21 mouse cellular contexts compared by ENCODE assay signal in genomic region chr16:23280742-23281090, GRCm38 (mm10). TPM values are rescaled to one million over a fixed set of nuclear protein-coding genes. Genes with fewer than 3 reads are reported as not detected.
DNase-seq lines count a peak whose midpoint lies in the region; ATAC-seq and TF ChIP-seq lines count a peak whose summit lies in the region.
"Had no signal": no experiment of that assay in that cellular context is flagged by ENCODE, and none has a peak within 500 bp of the region (broad histone marks: within the 10 kb centered on the region; RNA-seq: fewer than 3 reads in every experiment).

No protein-coding gene starts in this region.

- 44% methylated on average over 4 of the region's 4 CpGs for WGBS in lung, postnatal 0 days

- ATAC-seq in lung, postnatal 0 days = peak; percentile 63
- peak; percentile 29 for ATAC-seq in granulocyte monocyte progenitor cell, adult 5-6 weeks (replicated peaks; ENCODE audit: poor library complexity, severe bottlenecking)
- no peak for ATAC-seq in monocyte, adult 5-6 weeks (replicated peaks; ENCODE audit: insufficient number of reproducible peaks, low FRiP score, low TSS enrichment, poor library complexity, severe bottlenecking)
- ATAC-seq: forebrain, embryonic 16.5 days; hindbrain, embryonic 16.5 days had no signal

- intact Hi-C loops in left cerebral cortex, adult 2 months (cut with DNase I) = no loop called here

- H3K27me3 ChIP-seq in lung, postnatal 0 days (replicated peaks; ENCODE audit: insufficient read depth, low read length) = no peaks in the 10 kb centered on the region
- no peaks in the 10 kb centered on the region for H3K27me3 ChIP-seq in MEL (ENCODE audit: control insufficient read depth in 1 of 2, insufficient read depth in 2 of 2, low read length in 2 of 2)
- H3K27me3 ChIP-seq: embryonic facial prominence, embryonic 13.5 days; forebrain, embryonic 12.5 days; hindbrain, embryonic 12.5 days had no signal

- no peak for TF ChIP-seq CTCF in left cerebral cortex, adult 2 months (IDR thresholded peaks at IDR 0.05)
- TF ChIP-seq CTCF in lung, postnatal 0 days (IDR thresholded peaks at IDR 0.05) = no peak
- TF ChIP-seq CTCF in MEL (IDR thresholded peaks at IDR 0.05 in 2 of 3, conservative IDR thresholded peaks at IDR 0.05 in 1 of 3; ENCODE audit: control insufficient read depth in 1 of 3, insufficient read depth in 1 of 3, low read depth in 2 of 3, low read length in 3 of 3, poor library complexity in 1 of 3, severe bottlenecking in 1 of 3) = no peak

- H3K9me3 ChIP-seq in lung, postnatal 0 days (ENCODE audit: low read length) = no peaks in the 10 kb centered on the region
- no peaks in the 10 kb centered on the region for H3K9me3 ChIP-seq in MEL (replicated peaks; ENCODE audit: insufficient read depth, low read length)
- H3K9me3 ChIP-seq: forebrain, embryonic 12.5 days; G1E; heart, embryonic 10.5 days; hindbrain, embryonic 12.5 days had no signal

- no peak for TF ChIP-seq EP300 in lung, postnatal 0 days (IDR thresholded peaks at IDR 0.05)
- no peak for TF ChIP-seq EP300 in MEL (IDR thresholded peaks at IDR 0.05; ENCODE audit: low read depth in 1 of 2, low read length in 2 of 2)

- peak overlapping the region; percentile 28; the same call in 1 of the 2 replicates for H3K27ac ChIP-seq in left cerebral cortex, adult 2 months
- H3K27ac ChIP-seq in lung, postnatal 0 days (ENCODE audit: low read length) = no peak overlapping the region
- peak overlapping the region; percentile 51 for H3K27ac ChIP-seq in MEL (ENCODE audit: control insufficient read depth, low read depth, low read length)
- H3K27ac ChIP-seq: embryonic facial prominence, embryonic 13.5 days; forebrain, embryonic 12.5 days; heart, embryonic 10.5 days; hindbrain, embryonic 12.5 days had no signal

- no peaks in the 10 kb centered on the region for H3K79me2 ChIP-seq in MEL (ENCODE audit: control insufficient read depth, insufficient read depth, low read length, poor library complexity)

- no peaks in the 10 kb centered on the region for H3K4me1 ChIP-seq in lung, postnatal 0 days (ENCODE audit: insufficient read depth, low read depth, low read length)
- H3K4me1 ChIP-seq in MEL (ENCODE audit: control insufficient read depth in 1 of 2, insufficient read depth in 2 of 2, low read length in 2 of 2) = peaks cover 0 to 24% of the 10 kb centered on the region in 2 experiments; a peak in 3 of 4 replicates
- H3K4me1 ChIP-seq: forebrain, embryonic 12.5 days; hindbrain, embryonic 12.5 days had no signal

- H3K9ac ChIP-seq in lung, postnatal 0 days (replicated peaks; ENCODE audit: low read depth) = no peak overlapping the region
- H3K9ac ChIP-seq in MEL (ENCODE audit: control insufficient read depth, low read depth, low read length, poor library complexity, severe bottlenecking) = no peak overlapping the region
- H3K9ac ChIP-seq: embryonic facial prominence, embryonic 13.5 days; forebrain, embryonic 12.5 days; hindbrain, embryonic 12.5 days had no signal

- no peaks in the 10 kb centered on the region for H3K36me3 ChIP-seq in lung, postnatal 0 days (ENCODE audit: insufficient read depth, low read length)
- H3K36me3 ChIP-seq in MEL (ENCODE audit: control insufficient read depth in 1 of 2, insufficient read depth in 2 of 2, low read length in 2 of 2) = peaks cover 0 to 20% of the 10 kb centered on the region in 2 experiments; a peak in 2 of 4 replicates
- H3K36me3 ChIP-seq: embryonic facial prominence, embryonic 13.5 days; G1E; hindbrain, embryonic 12.5 days had no signal

- H3K4me3 ChIP-seq in left cerebral cortex, adult 2 months = no peak overlapping the region
- no peak overlapping the region for H3K4me3 ChIP-seq in lung, postnatal 0 days (ENCODE audit: low read depth, low read length)
- no peak overlapping the region for H3K4me3 ChIP-seq in MEL (ENCODE audit: control insufficient read depth in 1 of 2, insufficient read depth in 1 of 2, low read depth in 2 of 2, low read length in 2 of 2)
- H3K4me3 ChIP-seq: embryonic facial prominence, embryonic 13.5 days; forebrain, embryonic 12.5 days; heart, embryonic 10.5 days; hindbrain, embryonic 12.5 days had no signal

- no peak for DNase-seq in left cerebral cortex, adult 2 months (ENCODE audit: extremely low spot score in 1 of 2, low spot score in 2 of 2)
- DNase-seq in left cerebral cortex, adult 8-10 months (ENCODE audit: low spot score in 2 of 2) = no peak
- DNase-seq in lung, postnatal 0 days (ENCODE audit: low spot score) = peak; percentile 52
- no peak for DNase-seq in lung, postnatal 36 days
- no peak for DNase-seq in MEL (ENCODE audit: low read depth, low spot score)
- DNase-seq: adrenal gland, postnatal 10 days; cerebellum, adult 18-20 months; cerebellum, adult 9-11 months; cerebellum, postnatal 36 days; gastrocnemius, postnatal 14 days; heart, postnatal 10 days; heart, postnatal 4 days had no signal

- no peak for TF ChIP-seq POLR2A in MEL (IDR thresholded peaks at IDR 0.05; ENCODE audit: control insufficient read depth in 1 of 2, insufficient read depth in 1 of 2, low read depth in 1 of 2, low read length in 2 of 2, poor library complexity in 1 of 2)

- H3K4me2 ChIP-seq in lung, postnatal 0 days (replicated peaks; ENCODE audit: low read depth, low read length) = no peak overlapping the region
- H3K4me2 ChIP-seq: embryonic facial prominence, embryonic 13.5 days; forebrain, embryonic 12.5 days; hindbrain, embryonic 12.5 days had no signal

- TF ChIP-seq RAD21 in MEL (IDR thresholded peaks at IDR 0.05; ENCODE audit: low read depth, low read length) = no peak

TF ChIP-seq in MEL, 35 proteins besides CTCF, POLR2A, EP300 and RAD21:
- no peak for TF ChIP-seq ZC3H11A (IDR thresholded peaks at IDR 0.05; ENCODE audit: low read depth, low read length)
- TF ChIP-seq BHLHE40 (IDR thresholded peaks at IDR 0.05; ENCODE audit: borderline replicate concordance, low read depth, low read length) = no peak
- TF ChIP-seq RCOR1 (IDR thresholded peaks at IDR 0.05; ENCODE audit: low read depth, low read length) = no peak
- no peak for TF ChIP-seq POLR2AphosphoS2 (IDR thresholded peaks at IDR 0.05; ENCODE audit: low read length)
- TF ChIP-seq POLR2AphosphoS5 (IDR thresholded peaks at IDR 0.05; ENCODE audit: borderline replicate concordance, low read depth, low read length) = no peak
- TF ChIP-seq GATA1 (IDR thresholded peaks at IDR 0.05; ENCODE audit: low read depth, low read length) = no peak
- TF ChIP-seq CHD2 (IDR thresholded peaks at IDR 0.05; ENCODE audit: low read length) = no peak
- no peak for TF ChIP-seq TCF12 (IDR thresholded peaks at IDR 0.05; ENCODE audit: low read depth, low read length)
- TF ChIP-seq HCFC1 (IDR thresholded peaks at IDR 0.05; ENCODE audit: low read depth, low read length) = no peak
- no peak for TF ChIP-seq GABPA (IDR thresholded peaks at IDR 0.05; ENCODE audit: low read depth, low read length)
- no peak for TF ChIP-seq SMC3 (IDR thresholded peaks at IDR 0.05; ENCODE audit: low read depth, low read length)

RNA-seq across cellular contexts. Expression of gene St6gal1, which starts 56.2 kb away (rescaled TPM):
- total RNA-seq in left cerebral cortex, adult 2 months (2021) = 10 to 100 TPM; 16.5 to 18.7 TPM
- total RNA-seq in left cerebral cortex, adult 8-10 months (2022) = 10 to 100 TPM; 14.9 to 20.4 (median 17.1) TPM
- polyA plus RNA-seq in lung, postnatal 0 days (2015; fragmentation: Nextera tagmentation; extraction: Ambion mirVana) = 42.2 and 46.4 TPM in 2 replicates
- total RNA-seq in MEL (2012; rRNA removed) = not detected in 2 replicates
- polyA plus RNA-seq in MEL (2012; ENCODE audit: insufficient read depth in 1 of 2, insufficient read length in 2 of 2, low read depth in 1 of 2, low replicate concordance in 2 of 2, missing spikeins in 1 of 2) = not detected
- not detected in 2 replicates for total RNA-seq in granulocyte monocyte progenitor cell, adult 5-6 weeks (2014; fragmentation: Nextera tagmentation)
- total RNA-seq in granulocyte monocyte progenitor cell, adult 5-6 weeks (2017) = 0.13 and 1.8 TPM in 2 replicates
- 27.2 to 29.6 TPM (median 27.3 TPM) in 3 replicates for total RNA-seq in monocyte, adult 5-6 weeks (2017)

Comparison
In these comparisons a context has a peak if more than half of its experiments do, and no peak if none do; other contexts are left out.
1. RNA of gene St6gal1, which starts 56.2 kb away (total RNA-seq): 27.2 to 29.6 TPM in monocyte, adult 5-6 weeks, 16.5 to 18.7 TPM in left cerebral cortex, adult 2 months and 14.9 to 20.4 TPM in left cerebral cortex, adult 8-10 months; 0.13 to 1.8 TPM in granulocyte monocyte progenitor cell, adult 5-6 weeks and not detected in MEL; every median in the first group is over 4 times any median in the second.